Mouse (Mus musculus): Measurements from ENCODE around the gene Fez2. TPM values are rescaled to one million over a fixed set of nuclear protein-coding genes. Genes with fewer than 3 reads are reported as not detected.

Gene Fez2
- polyA plus RNA-seq, 1 experiment: 48.9 TPM

DNA sequence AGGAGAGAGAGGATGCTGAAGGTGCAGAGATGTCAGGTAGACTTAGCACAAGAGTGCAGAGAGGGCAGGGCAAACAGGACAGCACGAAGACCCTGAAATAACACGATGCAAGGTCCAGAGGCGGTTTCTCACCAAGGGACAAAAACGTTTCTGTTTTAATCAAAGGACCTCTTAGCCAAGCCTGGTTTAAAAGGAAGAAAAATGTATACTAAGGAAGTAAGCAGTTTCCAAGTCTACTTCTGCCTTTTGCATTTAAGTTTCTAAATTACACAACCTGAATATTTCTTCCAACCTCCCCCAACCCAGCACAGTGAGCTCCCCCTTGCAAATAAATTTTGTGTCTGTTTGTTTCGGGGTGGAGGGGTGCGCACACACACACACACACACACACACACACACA is 44.8 kb downstream of the Fez2 start:
- DNase-seq (ENCODE audit: extremely low spot score in 1 of 2, low spot score in 1 of 2): no peak

DNA sequence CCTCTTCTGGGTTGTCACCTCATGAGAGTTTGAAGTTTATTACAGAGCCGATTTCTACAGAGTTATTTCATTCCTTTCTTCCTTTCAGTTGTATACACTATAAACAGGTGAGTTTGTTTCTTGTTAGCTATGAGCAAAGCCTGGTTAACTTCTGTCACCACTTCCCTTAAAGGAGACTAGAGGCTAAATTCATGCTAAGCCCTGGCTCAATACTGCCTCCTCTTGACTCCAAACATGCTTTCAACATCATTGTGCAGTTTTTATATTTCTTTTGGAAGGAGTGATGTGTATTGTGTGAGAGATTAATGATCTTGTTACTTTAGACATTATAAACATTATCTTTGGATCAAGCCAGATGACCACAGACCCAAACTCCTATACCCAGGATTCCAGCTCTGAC is 47.5 kb downstream of the Fez2 start:
- DNase-seq (ENCODE audit: extremely low spot score in 1 of 2, low spot score in 1 of 2): no peak

DNA sequence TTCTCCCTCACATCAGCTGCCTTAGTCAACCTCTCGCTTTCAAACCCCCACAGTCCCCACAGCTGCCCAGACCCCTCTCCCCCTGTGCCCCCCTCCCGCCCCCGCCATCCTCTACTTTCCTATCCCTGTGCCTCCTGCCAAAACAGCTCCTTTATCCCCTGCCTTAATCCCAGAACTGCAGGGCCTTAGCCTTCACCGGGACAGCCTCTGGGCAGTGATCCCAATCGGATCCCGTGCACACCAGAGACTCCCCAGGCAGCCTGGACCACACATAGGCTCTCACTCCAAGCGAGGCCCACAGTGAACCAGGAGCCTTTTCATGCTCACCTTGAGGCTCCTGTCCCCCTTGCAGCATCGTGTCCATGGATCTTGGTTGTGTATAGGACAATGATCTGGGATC is 49.5 kb downstream of the Fez2 start:
- no peak for DNase-seq (ENCODE audit: extremely low spot score in 1 of 2, low spot score in 1 of 2)

DNA sequence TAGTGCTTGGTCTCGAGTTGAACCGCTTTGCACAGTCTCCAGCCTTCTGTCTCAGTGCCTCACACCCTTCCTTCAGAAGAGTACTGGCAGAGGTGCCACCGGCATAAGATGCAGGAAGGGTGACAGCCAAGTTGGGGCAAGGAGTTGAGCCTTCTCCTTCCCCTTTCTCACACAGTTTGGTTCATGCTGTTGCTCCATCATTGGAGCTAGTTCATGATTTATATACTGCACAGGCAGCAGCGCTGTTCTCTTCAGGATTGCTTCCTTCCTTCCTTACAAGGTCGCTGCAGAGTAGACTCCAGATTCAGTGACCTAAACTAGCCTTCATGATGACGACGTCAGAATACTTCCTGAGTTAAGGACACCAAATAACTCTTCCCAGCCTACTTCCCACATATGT is 51.9 kb downstream of the Fez2 start:
- no peak for DNase-seq (ENCODE audit: extremely low spot score in 1 of 2, low spot score in 1 of 2)

DNA sequence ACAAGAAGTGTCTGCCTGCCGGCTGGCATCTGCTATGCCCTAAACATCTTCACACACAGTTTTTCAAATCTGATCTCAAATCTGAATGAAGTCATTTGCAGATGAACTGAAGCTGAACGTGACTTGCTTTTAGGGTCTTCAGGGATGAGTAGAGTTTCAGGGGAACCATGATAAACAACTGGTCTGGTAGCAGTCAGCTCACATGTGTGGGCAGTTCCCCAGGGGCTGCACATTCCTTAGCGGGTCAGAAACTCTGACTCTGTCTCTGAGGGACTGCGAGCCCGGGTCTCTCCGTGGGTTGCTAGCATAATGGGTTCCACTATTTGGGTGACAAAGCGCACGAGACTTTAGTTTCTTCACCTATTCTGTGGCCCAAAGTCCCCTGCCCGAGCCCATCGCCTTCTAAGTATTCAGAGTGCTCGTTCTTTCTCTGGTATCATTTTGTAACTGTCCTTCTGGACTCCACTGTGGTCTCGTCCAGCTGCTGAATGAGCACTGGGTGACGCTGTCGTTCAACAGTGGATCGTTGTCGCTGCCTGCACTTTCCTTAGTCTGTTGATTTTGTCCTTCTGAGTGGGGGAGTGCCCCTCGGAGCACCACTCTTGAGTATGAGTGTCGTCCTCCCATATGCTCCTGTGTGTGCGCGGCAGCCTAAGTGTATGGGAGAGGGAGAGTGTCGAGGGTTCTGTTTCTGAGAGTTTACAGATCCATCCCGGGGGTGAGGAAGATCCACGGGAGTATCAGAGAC is 53.2 kb downstream of the Fez2 start:
- DNase-seq (ENCODE audit: extremely low spot score in 1 of 2, low spot score in 1 of 2): no peak

DNA sequence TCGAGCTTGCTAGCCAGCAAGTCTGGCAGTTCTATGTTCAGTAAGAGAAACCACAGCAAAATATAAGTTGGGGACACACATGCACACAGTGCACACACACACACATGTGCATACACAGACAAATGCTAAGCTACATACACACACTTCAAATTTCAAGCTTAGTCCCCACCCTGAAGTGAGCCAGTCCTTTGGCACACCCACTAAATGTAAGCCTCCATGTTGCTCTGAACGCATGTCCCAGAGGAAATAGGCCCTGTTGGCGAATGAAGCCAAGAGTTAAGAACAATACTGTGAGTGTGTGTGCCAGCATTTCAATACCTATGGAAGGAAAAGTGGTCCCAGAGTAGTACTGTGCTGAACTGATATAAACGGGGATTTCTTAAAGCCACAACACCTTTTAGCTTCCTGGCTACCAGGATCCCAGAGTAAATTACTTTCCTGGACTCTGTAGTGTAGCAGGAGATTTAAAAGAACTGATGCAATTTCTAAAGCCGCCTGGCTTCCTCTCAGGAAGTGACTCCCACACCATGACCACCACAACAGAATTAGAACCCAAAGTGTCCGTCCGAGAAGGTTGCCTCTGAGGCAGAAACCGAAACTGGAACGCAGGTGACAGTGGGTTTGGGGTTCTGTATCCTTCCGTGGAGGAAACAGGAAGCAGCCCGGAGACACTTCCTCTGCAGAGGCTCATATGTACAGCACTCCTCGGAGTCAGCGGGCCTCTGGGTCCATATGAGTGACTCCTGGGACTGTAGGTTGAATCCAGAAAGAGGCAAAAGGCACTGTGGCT is 55.8 kb downstream of the Fez2 start:
- DNase-seq (ENCODE audit: extremely low spot score in 1 of 2, low spot score in 1 of 2): no peak

DNA sequence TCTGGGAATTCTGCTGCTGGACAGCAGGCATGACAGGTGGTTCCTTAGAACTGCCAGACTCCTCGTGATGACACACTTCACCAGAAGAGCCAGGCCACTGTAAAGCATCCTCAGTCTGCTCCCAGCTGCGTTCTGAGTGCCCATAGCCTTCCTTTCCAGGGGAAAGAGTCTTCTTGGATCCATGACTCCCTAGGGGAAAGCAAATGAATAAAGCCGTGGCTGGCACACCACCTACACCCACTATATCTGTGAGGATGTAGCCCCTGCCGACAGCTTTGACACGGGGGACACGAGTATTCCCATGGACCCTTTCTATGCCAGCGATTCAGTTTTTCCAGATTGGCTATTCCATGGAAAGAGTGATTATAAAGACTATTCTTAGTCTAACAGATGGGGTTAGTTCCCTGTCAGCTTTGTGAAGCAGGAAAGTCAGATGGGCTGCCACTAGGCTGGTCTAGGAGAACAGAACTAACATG is 59.7 kb downstream of the Fez2 start:
- peak in 1 of 2 experiments; percentile 17 for DNase-seq (ENCODE audit: extremely low spot score in 1 of 2, low spot score in 1 of 2)

DNA sequence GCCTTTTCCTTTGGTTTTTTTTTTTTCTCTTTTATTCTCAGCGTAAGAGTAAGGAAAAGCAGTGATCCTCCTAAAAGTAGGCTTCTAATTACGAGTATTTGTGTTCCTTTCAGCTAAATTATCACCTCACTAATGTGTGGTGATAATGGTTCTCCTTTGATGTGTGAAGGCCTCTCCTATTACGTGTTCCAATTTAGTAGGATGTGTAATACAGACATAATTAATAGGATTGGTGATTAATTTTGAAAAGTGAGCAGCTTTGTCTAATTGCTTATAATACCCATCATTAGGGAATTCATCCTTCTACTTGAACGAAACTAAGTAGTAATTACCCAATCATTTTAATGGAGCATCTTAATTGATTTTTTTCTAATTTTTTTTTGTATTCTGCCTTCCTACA is 60.2 kb downstream of the Fez2 start:
- DNase-seq (ENCODE audit: extremely low spot score in 1 of 2, low spot score in 1 of 2): no peak

DNA sequence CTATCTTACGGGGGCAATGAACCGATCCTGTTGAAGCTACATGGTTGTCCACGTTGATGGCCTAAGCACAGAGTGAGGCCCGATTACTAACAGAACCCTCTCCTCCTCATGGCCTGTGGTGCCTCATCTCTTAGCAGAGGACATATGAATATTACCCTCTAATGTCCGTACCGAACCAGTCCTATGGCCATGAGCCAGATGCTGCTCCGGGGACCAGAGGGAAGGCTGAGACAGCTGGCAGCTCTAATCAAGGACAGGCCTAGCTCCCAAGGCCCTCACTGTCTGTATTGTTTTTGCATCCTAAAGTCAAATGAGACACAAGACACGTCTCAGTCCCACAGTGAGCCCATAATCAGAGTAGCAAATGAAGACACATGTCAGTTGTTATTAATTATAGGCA is 62.3 kb downstream of the Fez2 start:
- DNase-seq (ENCODE audit: extremely low spot score in 1 of 2, low spot score in 1 of 2): no peak

DNA sequence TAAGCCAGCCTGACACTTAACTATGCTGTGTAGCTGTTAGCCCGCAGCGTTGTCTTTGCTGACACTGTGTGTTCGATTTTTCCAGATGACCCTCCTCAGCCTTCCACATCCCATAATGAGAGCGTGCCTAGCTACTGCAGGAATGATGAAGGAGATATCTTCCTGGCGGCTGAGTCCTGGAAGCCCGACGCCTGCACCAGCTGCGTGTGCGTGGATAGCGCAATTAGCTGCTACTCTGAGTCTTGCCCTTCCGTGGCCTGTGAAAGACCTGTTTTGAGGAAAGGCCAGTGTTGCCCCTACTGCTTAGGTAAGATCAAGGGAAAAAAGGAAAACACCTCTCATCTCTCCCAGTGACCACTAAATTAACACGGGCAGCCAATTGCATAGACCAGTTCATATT is 63.1 kb downstream of the Fez2 start:
- DNase-seq (ENCODE audit: extremely low spot score in 1 of 2, low spot score in 1 of 2): no peak

DNA sequence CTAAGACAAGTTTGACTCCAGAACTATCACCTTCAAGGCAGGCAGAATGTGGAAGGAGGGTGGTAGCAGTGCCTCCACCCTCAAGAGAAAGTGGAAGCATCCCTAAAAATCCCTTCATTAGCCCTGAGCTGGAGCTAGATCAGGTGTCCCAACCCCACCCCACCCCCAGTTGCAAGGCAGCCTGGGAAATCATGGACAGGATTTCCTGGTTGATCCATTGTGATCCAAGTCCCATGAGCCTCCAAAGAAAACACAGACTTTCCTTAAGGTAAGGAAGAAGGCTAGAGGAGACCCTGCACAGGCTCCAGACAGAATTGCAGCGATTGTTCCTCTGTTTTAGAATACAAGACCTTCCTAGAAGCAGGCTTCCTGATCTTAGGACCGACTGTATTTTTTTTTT is 63.5 kb downstream of the Fez2 start:
- DNase-seq (ENCODE audit: extremely low spot score in 1 of 2, low spot score in 1 of 2): no peak

DNA sequence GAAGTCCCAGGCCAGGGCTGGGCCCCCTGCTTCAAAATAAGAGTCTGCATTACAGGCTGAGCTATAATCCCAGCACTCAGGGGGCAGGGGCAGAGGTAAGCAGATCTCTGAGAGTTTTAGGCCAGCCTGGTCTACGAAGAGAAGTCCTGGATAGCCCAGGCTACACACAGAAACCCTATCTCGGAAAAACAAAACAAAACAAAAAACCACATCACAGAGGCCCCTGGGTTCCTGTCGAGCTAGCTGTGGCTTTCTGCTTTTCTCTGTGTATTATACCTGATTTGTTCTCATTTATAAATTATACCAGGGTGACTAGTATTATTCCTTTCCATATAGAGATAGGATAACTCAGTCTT is 65.5 kb downstream of the Fez2 start:
- no peak for DNase-seq (ENCODE audit: extremely low spot score in 1 of 2, low spot score in 1 of 2)

DNA sequence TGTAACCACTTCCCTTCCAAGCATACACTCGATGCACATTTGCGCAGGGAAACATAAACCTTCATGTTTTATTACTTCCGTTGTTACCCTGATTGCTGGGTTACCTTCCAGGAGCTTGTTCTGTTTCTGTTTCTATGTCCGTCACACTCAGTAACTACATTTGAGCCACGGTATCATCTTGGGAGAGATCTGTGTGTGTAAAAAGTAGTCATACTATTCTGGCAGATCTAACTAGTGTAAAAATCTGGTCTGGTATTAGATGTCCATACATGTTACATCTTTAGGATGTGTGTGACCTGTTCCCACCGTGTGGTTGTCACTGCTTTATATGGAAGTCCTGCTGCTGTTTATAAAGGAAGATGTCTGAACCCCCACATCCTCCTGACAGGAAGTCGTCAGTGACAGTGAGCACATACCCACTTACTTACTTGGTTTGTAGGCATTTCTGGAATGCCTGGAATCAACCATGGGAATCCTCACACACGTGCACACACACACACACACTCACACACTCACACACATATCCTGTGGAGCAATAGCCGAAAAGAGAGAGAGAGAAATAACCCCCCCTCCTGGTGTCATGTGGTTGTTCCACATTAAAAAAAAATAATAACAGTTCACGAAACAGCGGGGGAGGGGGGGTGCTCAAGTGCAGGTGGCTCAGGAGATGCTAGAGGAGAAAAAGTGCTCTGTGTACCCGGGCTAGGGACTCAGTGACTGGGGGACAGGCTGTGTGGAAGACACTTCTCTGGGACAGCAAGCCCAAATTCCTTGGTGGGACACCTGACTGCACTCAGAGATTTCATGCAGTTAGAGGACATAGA is 66.1 kb downstream of the Fez2 start:
- DNase-seq (ENCODE audit: extremely low spot score in 1 of 2, low spot score in 1 of 2): no peak

DNA sequence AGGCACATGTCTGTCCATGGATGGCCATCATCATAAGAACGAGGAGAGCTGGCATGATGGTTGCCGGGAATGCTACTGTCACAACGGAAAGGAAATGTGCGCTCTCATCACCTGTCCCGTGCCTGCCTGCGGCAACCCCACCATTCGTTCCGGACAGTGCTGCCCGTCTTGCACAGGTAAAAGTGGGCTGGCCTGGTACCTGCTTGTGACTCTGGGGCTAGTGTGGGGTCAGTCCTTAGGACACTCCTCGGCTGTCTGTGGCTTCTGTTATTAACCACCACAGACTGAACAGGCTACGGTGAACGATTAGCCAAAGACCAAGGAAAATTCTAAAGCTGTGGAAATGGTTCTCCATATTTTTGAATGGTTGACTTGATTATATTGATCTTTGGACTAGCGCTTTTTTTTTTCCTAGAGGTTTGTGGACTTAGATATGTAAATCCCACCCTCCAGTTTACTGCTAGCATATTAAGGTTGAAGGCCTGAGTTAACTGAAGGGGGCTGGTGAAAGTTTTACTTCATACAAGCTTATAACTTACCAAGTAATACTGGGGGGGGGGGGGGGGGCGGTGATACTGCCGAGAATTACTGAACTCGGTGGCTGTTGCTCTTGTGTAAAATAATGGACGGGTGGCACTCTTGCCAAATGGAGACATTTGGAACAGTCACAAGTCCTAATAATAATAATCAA is 70.7 kb downstream of the Fez2 start:
- DNase-seq (ENCODE audit: extremely low spot score in 1 of 2, low spot score in 1 of 2): no peak

DNA sequence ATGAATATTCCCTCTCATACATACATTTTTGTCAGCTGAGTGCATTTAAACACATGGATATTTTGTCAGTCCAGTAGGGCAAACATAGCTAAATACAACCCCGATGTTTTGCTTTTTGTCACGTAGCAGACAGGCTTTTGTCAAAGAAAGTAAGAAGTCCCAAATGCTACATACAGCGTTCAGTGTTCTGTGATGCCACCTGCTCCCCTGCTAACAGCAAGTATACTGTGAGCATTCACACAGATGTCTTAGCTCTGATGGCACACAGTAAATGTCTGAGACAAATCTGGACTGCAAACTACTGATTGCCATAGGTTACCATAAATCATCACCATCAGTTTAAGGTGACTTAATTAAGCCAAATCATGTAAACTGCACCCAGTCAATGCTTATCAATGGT is 74.3 kb downstream of the Fez2 start:
- DNase-seq (ENCODE audit: extremely low spot score in 1 of 2, low spot score in 1 of 2): no peak

DNA sequence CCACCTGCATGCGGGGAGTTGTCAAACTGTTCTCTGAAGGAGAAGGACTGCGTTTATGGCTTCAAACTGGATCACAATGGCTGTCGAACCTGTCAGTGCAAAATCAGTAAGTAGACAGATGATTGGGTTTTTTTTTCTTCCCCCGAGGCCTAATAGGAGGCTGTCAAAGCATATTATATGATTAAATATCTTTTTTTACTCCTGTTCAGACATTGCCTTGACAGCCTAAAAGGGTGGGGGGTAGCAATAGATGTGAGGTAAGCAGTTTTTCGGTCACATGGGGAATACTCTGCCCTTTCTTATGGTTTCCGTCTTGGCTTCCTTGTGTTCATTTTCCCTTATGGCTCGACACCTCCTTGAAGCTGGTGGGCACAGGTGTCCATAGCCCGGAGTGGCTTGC is 82.7 kb downstream of the Fez2 start:
- DNase-seq (ENCODE audit: extremely low spot score in 1 of 2, low spot score in 1 of 2): no peak

DNA sequence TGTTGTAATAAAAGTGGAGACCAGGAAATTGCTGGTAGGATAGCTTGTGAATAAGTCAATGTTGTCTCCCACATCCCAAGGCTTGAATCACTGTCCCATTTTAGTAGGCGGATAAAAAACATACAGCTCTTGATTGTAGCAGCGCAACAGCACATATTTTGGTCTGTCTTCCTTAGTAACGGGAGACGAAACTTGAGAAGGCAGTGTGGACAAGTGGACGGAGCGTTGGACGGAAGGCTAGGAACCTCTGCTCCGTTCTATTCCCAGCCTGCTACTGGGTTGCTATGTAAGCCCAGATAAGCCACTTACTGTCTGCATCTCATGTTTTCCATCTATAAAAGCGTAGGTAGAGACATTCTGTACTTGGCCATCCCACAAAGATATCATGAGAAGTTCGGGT is 84.7 kb downstream of the Fez2 start:
- no peak for DNase-seq (ENCODE audit: extremely low spot score in 1 of 2, low spot score in 1 of 2)

DNA sequence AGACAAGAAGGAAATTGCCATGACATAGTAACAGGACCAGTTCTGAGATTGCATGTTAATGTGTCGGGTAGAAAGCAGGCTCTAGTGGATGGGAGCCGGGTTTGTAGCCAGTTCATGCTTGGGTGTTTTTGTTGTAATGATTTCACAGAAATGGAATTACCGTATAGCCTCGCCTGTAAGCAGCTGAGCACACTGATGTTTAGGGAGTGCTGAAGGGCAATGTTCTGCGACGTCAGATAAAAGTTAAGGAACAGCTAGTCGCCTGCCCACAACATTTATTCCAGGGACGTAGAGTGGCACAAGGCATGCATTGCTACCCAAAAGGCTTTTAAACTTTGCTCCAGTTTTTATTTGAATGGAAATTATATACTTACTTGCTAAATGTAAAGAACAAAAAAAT is 86.5 kb downstream of the Fez2 start:
- no peak for DNase-seq (ENCODE audit: extremely low spot score in 1 of 2, low spot score in 1 of 2)

DNA sequence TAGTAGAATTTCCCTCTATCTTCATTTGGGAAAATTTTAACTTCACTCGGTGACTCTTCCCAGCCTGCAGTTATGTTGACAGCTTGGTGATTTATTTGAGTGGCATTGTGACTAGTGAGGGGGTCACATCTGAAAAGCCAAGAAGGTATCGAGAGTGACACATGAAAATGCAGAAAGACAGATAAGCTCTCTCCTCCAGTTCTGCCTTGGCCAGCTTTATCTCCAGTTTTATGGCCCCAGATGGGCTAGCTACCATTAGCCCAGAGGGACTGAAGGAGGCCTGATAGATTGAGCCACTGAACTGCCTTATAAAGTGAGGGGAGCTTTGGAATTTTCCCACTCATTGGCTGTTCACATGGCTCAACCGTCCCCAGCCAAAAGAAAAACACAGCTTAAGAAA is 89.7 kb downstream of the Fez2 start:
- no peak for DNase-seq (ENCODE audit: extremely low spot score in 1 of 2, low spot score in 1 of 2)

DNA sequence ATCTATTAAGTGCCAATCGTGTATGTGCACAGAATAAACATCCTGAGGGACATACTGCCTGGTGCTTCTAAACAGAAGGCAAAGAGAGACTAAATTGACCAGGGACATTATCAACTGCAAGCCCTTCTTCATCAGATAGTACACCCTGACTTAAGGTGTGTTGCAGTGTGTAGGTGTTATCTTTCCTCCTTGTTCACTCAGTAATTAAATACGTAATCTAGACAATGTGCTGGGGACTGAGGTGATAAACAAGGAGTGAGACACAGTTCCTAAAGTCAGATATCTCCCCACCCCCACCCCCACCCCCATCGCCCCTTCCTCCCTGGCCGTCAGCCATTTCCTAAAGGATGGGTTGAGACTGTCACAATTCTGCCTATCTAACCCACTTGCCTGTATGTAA is 90.8 kb downstream of the Fez2 start:
- no peak for DNase-seq (ENCODE audit: extremely low spot score in 1 of 2, low spot score in 1 of 2)

DNA sequence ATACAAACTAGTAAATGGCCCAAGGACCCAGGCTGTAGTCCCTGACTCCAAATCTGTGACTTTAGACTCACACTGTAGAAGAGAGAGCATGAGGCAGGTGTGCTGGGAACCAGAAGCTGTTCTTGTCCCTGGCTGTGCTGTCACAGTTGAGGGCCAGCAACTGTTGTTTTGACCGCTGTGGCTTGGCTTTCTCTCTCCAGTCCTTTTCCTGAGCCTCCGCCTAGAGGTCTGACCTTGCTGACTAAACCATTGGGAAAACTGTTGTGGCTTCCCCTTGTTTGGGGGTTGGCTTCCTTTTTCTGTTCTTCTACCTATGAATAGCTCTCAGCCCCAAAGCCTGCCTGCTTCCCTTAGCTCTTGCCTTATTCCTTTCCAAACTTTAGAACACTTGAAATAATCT is 91.6 kb downstream of the Fez2 start:
- DNase-seq (ENCODE audit: extremely low spot score in 1 of 2, low spot score in 1 of 2): no peak

All from frontal cortex, adult 2 months (tissue).